29 mouse cellular contexts compared by ENCODE assay signal in the genomic region with DNA sequence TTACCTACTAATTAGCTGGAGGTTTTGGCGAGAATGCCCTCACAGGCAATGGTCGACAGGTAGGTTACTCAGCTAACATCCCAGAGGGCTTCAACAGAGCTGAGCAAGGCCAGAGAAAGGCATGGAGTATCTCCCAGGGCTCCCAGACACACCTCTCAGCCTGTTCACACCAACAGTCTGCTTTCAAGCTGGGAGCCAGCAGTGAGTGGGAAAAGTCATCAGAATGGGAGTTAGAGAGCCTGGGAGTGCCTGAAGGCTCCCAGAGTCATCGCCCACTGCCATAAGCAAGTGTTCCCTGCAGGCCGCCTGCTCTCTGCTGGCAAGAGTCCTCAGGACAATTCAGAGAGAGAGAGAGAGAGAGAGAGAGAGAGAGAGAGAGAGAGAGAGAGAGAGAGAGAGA.
DNase-seq lines count a peak whose midpoint lies in the region; ATAC-seq and TF ChIP-seq lines count a peak whose summit lies in the region.
"Had no signal": no experiment of that assay in that cellular context is flagged by ENCODE, and none has a peak within 500 bp of the region (broad histone marks: within the 10 kb centered on the region; RNA-seq: fewer than 3 reads in every experiment).

No protein-coding gene starts in this region.

- no peaks in the 10 kb centered on the region for H3K27me3 ChIP-seq in heart, embryonic 13.5 days (replicated peaks)
- peaks cover 39% of the 10 kb centered on the region for H3K27me3 ChIP-seq in embryonic facial prominence, embryonic 10.5 days (replicated peaks; ENCODE audit: low read depth, poor library complexity, severe bottlenecking)
- H3K27me3 ChIP-seq: hindbrain, embryonic 12.5 days; intestine, embryonic 15.5 days; lung, embryonic 15.5 days had no signal

- no peaks in the 10 kb centered on the region for H3K9me3 ChIP-seq in heart, embryonic 13.5 days
- no peaks in the 10 kb centered on the region for H3K9me3 ChIP-seq in embryonic facial prominence, embryonic 10.5 days
- H3K9me3 ChIP-seq: hindbrain, embryonic 12.5 days; intestine, embryonic 15.5 days; limb, embryonic 13.5 days; lung, embryonic 15.5 days had no signal

- no peak overlapping the region for H3K4me2 ChIP-seq in heart, embryonic 13.5 days
- H3K4me2 ChIP-seq: embryonic facial prominence, embryonic 13.5 days; hindbrain, embryonic 12.5 days; intestine, embryonic 15.5 days; limb, embryonic 13.5 days; liver, embryonic 11.5 days; lung, embryonic 15.5 days had no signal

- peaks cover 52% of the 10 kb centered on the region for H3K4me1 ChIP-seq in heart, embryonic 13.5 days
- H3K4me1 ChIP-seq in embryonic facial prominence, embryonic 10.5 days: peaks cover 71% of the 10 kb centered on the region
- H3K4me1 ChIP-seq: megakaryocyte, embryonic 14.5 days had no signal

- peak; percentile 56 for ATAC-seq in frontal cortex, adult (ENCODE audit: low TSS enrichment)
- ATAC-seq in heart, embryonic 13.5 days (ENCODE audit: extremely low read depth, insufficient number of reproducible peaks, low FRiP score, low TSS enrichment): no peak
- ATAC-seq: forebrain, postnatal 0 days; hindbrain, postnatal 0 days; intestine, embryonic 15.5 days had no signal

- WGBS in heart, embryonic 13.5 days: 39% methylated on average over 4 of the region's 4 CpGs
- 70% methylated on average over 4 of the region's 4 CpGs for WGBS in embryonic facial prominence, embryonic 10.5 days

- peak overlapping the region; percentile 62 for H3K27ac ChIP-seq in heart, embryonic 13.5 days (replicated peaks)
- H3K27ac ChIP-seq in left cerebral cortex, adult 2 months: peak overlapping the region; percentile 40
- H3K27ac ChIP-seq in embryonic facial prominence, embryonic 10.5 days (replicated peaks): 0 out of 2 replicates have a peak overlapping the region, but pooled peaks have one; percentile 21
- H3K27ac ChIP-seq: embryonic facial prominence, embryonic 13.5 days; gastrocnemius, adult 2 months; hindbrain, embryonic 12.5 days; hindbrain, postnatal 0 days; intestine, embryonic 15.5 days; limb, embryonic 13.5 days; lung, embryonic 15.5 days had no signal

- H3K4me3 ChIP-seq in heart, embryonic 13.5 days: no peak overlapping the region
- no peak overlapping the region for H3K4me3 ChIP-seq in left cerebral cortex, adult 2 months
- no peak overlapping the region for H3K4me3 ChIP-seq in embryonic facial prominence, embryonic 10.5 days
- H3K4me3 ChIP-seq: embryonic facial prominence, embryonic 13.5 days; gastrocnemius, adult 2 months; hindbrain, embryonic 12.5 days; intestine, embryonic 15.5 days; limb, embryonic 13.5 days; lung, embryonic 15.5 days; megakaryocyte, embryonic 14.5 days had no signal

- no peak for TF ChIP-seq CTCF in left cerebral cortex, adult 2 months (IDR thresholded peaks at IDR 0.05)

- intact Hi-C loops in left cerebral cortex, adult 2 months (cut with DNase I): no loop called here
- intact Hi-C loops in left cerebral cortex, postnatal 36 days (cut with DNase I): no loop called here

- no peaks in the 10 kb centered on the region for H3K36me3 ChIP-seq in heart, embryonic 13.5 days
- no peaks in the 10 kb centered on the region for H3K36me3 ChIP-seq in embryonic facial prominence, embryonic 10.5 days (replicated peaks)
- H3K36me3 ChIP-seq: embryonic facial prominence, embryonic 13.5 days; G1E; hindbrain, embryonic 12.5 days; intestine, embryonic 15.5 days; limb, embryonic 13.5 days; lung, embryonic 15.5 days had no signal

- 0 out of 2 replicates have a peak overlapping the region, but pooled peaks have one; percentile 19 for H3K9ac ChIP-seq in heart, embryonic 13.5 days
- H3K9ac ChIP-seq: embryonic facial prominence, embryonic 13.5 days; forebrain, postnatal 0 days; hindbrain, embryonic 12.5 days; intestine, embryonic 15.5 days; limb, embryonic 13.5 days; lung, embryonic 15.5 days had no signal

- no peak for DNase-seq in frontal cortex, postnatal 25 days (ENCODE audit: low spot score in 2 of 2)
- DNase-seq in heart, adult 11 months: no peak
- no peak for DNase-seq in left cerebral cortex, adult 2 months (ENCODE audit: extremely low spot score in 1 of 2, low spot score in 2 of 2)
- DNase-seq in left cerebral cortex, postnatal 36 days (ENCODE audit: low spot score in 2 of 2): no peak
- DNase-seq in embryonic facial prominence, embryonic 10.5 days (ENCODE audit: low spot score): no peak
- DNase-seq in cerebellum, postnatal 14 days: no peak
- DNase-seq: adrenal gland, adult 8-10 months; cerebellum, adult 9-10 months; embryo, embryonic 11 days; forebrain, postnatal 0 days; gastrocnemius, adult 2 months; kidney, adult 2 months; kidney, postnatal 36 days; layer of hippocampus, postnatal 36 days; lung, postnatal 4 days; midbrain, embryonic 14.5 days; right cerebral cortex, postnatal 25 days; thymus, postnatal 14 days had no signal
